Mouse (Mus musculus): ENCODE measurements around the gene Zfand3.

The Zfand3 gene

DNA sequence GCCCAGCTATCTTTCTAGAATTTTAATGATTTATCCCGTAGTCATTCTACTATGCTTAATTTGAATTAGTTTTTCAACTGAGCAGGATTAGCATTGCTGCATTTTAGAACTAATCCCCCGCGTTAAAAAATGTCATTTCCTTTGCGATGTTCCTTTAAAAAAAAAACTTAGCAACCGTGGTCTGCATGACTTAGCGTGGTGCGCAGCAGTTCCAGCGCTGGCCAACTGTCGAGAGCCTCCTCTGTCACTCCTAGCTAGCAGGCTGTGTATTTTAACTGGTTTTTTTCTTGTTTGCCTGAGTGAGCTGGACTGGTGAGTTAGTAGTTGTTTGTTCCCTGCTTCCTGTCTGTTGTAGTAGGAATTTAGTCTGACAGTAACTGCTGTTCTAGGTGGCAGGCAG is 48.9 kb downstream of the Zfand3 start:
- peak; percentile 24 to 36 for DNase-seq

DNA sequence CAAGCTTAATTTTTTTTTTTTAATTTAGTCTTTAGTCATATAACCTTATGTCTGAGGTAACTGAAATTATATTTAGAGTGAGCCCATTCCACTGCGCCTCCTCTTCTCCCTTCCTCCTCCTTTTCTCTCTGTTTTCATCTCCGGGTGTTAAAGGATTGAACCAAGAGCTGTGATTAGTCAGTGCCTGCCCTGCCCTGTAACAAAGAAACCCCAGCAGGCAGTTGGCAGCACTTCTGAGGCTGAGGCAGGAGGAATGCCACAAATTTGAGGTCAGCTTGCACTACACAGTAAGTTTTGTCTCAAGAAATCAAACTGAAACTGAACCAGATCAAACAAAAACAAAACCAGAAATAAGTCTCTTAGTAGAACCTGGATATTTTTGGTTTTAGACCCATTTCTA is 49.3 kb downstream of the Zfand3 start:
- no peak for DNase-seq

DNA sequence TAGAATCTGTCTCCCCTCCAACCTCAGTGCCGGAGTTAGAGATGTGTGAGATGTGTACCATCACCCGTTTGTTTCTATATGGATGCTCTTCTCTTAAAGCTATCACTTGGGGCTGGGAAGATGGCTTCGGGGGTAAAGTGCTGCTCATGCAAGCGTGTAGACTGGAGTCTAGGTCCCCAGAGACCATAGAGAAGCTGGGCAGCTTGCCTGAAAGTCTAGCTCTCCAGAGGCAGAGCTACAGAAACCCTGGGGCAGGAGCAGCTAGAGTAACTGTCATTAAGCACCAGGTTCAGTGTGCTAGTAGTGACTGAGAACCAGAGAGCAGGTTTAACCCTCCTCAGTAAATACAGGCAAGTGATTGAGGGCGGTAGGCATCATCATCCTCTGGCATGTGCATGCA is 51.7 kb downstream of the Zfand3 start:
- DNase-seq: peak; percentile 49 to 66

DNA sequence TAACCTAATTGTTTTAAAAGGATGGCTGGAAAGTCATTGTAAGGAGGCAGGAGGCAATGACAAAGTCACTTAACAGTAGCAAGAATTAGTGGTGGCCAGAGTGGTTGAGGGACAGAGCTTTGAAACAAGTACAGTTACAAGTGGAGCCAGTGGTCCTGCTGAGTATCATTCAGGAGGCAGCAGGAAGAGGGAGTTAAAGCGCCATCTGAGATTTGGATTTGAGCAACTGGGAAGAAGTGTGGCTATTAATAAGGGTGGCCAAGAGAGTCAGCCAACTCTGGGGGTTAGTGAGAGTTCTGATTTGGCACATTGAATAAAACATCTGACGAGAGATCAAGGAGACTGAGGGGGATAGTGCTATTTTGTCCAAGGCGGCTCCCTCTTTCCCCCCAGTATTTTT is 54.1 kb downstream of the Zfand3 start:
- DNase-seq: no peak

DNA sequence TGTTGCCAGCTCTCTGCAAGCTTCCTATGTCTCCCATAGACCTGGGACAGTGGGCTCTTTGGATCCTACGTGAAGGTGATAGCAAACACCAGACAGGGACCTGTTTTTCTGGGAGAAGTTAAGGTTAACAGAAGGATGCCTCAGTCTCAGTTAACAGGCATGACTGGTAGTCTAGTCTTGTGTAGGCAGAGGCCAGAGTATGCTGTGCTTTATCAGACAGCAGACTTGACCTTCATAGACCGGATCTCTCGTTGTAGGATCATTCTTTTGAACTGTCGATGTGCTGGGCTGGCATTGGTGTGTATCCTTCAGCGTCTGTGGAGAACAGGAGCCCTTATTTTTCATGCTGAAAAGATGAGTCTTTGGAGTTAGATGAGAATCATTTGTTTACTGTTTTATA is 54.5 kb downstream of the Zfand3 start:
- no peak for DNase-seq

DNA sequence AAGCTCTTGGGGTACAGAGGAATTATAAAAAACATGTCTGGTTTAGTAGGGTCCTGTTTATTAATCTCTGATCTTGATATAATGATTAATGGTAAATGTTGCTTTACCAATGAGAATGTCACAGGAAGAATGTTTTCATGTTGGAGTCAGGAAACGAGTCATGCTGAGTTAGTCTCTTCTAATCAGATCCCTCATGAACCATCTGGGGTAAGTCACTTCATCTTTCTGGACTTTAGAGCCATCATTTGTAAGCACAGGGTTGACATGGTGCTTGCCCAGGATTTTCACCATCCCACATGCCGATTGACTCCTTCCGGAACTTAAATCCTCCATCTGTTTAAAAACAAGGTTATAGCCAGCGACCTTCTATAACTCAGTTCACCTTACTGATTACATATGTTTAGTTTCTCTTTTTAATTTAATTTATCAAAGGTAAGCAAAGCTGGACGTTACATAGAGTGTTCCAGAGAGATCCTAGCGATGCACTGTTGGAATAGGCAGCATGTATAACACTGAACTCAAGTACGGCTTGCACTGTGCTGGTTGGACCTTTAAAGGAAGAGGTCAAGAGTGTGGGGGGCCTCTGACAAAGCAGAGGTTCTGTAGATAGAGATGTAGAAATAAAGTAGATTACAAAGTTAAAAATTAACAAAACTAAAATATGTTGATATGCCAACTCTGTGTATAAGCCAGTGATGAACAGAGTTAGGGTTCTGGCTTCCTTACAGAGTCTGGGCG is 56.7 kb downstream of the Zfand3 start:
- no peak for DNase-seq

DNA sequence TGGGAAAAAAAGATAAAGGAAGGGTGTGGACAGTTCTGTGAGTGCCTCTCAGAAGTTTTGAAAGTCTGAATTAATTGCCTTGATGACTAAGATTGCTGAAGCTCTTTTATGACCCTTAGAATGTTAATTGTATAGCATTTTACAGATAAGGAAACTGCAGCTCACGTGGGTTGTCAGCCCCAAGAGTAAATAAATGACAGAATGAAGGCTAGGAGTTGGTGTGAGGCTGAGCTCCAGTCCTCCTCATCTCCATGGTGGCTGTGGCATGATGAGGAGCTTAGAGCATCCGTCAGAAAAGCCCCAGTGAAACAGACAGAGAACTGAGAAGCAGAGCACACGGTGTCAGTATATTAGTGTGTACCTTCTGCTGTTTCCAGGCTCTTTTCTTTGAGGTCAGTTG is 59.3 kb downstream of the Zfand3 start:
- no peak for DNase-seq

DNA sequence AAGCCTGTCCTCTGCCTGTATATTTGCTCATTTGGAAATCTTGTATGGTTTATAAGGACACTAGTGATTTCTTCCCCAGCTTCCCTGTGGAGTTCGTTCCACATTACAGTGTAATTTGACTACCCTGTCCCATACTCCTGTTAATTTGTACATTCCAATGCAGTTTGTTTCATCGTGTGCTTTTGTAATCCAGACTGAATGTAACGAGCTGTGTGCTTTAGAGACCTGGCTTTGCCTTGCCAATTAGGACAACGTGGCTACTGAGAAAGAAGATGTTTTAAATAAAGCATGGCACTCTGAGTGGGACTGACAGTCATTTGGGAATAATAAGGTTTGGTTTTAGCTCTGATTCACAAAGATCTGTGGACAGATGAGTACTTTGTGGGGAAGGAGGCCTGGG is 60.2 kb downstream of the Zfand3 start:
- no peak for DNase-seq

DNA sequence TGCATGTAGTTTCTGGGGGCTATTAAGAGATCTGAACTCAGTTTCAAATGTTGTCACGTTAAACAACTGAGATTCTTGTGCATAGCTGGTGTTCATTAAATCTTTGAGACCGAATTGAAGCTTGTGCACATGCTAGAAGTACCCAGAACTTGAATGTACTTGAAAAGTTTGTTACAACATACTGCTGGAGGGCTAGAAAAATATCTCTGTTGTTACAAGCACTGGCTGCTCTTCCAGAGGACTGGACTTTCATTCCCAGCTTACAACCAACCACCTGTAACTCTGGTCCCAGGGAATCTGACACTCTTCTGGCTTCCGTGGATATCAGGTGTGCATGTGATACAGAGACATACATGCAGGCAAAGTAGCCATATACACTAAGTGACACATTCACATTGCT is 65.2 kb downstream of the Zfand3 start:
- DNase-seq: no peak

DNA sequence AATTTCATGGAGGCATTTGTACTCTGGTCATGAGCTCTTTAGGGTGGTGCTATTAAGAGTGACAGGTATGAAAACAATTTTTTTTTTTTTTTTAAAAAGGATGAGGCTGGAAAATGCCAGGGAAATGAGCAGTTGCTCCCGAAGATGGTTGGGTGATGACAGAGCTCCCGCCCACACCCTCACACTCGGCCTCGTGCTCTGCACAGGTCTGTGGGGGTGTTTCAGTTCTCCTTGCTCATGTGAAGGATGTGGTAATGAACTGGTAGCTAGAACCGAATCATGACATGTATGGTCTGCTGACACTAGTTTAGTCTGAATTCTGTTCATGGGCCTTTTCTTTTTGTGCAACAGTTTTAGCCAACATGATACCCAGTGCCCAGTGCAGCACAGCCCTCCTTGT is 66.1 kb downstream of the Zfand3 start:
- DNase-seq: no peak

DNA sequence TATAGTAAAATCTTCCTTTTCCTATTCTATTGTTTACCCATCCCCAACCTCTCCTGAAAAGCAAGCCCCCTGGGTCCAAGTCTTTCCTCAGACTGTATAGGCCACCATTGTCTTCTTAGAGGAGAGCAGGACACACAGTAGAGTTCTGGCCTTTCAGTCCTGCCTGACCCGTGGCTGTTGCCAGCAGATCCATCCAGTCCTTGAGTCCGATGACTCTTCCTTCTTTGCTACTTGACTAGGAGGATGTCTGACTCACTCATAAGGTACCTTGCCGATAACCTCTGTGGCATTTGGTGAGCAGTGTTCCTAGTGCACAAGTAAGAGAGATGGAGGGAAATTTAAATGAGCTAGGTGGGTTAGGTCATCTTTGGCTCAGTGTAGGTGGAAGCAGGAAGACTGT is 68.1 kb downstream of the Zfand3 start:
- DNase-seq: no peak

DNA sequence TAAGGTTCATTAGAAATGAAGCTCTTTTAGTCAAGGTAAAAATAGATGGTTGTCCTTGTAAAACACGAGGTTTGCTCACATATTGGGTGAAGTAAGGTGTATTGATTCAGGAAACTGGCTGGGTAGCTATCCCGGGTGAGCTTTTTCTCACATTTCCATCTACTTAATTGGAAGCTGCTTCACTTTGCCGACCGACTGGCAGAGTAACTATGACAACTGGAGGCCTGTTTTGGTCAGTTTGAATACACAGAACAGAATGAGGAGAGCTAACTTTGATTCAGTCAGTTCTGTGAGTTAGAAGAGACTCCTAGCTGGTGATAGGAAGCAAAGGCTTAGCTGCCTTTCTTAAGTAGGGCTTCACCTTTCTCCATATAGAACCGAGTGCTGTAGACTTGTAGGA is 71.4 kb downstream of the Zfand3 start:
- DNase-seq: no peak

DNA sequence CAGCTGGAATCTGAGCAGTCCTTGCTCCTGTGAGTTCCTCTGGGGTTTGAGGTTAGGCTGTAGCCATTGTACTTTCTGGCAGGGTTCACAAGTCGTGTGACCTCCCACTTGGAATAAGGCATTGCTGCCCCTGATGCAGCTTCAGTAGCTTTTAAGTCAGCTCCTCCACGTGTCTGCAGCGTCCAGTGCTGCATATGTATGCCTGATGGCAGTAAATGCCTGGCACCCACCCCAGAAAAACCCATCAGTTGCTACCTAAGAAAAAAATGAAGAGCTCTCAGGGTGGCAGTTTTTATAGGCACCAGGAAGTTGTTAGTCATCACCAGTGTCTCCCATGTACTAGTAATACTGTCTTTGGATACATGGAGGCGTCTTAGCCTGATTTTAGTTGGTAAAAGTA is 79.5 kb downstream of the Zfand3 start:
- peak in 1 of 2 experiments; percentile 22 for DNase-seq

DNA sequence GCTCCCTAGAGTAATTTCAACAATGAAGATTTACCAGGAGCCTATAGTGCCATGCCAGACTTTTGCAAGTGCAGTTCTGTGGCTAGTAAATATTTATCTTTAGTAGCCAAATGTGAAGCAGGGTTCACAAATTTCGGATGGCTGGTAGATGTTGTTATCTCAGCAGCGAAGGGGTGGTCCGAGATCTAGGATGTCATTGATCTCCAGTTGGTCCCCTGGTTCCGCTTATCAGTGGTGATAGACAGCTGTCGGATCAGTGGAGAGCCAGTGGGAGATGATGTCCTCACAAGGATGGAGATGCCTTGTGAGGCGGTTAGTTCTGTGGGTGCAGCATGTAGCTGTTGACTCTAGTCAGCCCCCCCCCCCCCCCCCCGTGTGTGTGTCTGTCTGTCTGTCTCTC is 82.2 kb downstream of the Zfand3 start:
- DNase-seq: no peak

DNA sequence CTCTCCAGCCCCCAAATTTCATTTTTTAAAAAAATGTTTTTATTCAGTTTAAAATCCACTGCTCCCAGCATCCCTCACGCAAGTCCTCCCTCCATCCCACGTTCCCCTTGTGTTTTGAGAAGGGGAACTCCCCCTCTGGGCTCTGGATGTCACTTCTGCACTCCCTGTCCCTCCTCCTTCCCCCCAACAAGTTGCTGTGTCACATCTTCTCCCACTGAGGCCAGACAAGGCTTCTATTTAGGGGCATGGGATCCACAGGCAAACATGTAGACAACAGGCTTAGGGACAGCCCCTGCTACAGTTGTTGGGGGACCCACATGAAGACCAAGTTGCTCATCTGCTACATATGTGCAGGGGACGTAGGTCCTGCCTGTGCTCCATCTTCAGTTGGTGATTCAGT is 83.9 kb downstream of the Zfand3 start:
- DNase-seq: no peak

DNA sequence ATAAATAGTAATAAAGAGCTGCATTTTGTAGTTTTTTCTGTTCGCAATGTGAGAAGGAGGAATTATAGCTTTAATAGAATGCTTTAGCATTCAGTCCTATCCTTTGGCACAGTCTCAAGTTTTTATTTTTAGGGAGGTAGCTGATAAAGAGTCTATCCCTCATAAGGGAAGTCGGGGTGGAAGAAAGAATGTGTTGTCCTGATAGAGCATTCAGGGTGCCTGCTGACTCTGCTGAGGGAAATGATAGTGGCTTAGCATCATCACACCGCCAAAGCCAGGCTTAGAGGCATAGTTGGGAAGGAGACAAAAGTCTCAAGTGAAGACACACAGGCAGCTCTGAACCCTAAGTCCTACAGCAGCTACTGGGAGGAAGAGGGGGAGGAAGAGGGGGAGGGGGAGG is 85.9 kb downstream of the Zfand3 start:
- DNase-seq: no peak

DNA sequence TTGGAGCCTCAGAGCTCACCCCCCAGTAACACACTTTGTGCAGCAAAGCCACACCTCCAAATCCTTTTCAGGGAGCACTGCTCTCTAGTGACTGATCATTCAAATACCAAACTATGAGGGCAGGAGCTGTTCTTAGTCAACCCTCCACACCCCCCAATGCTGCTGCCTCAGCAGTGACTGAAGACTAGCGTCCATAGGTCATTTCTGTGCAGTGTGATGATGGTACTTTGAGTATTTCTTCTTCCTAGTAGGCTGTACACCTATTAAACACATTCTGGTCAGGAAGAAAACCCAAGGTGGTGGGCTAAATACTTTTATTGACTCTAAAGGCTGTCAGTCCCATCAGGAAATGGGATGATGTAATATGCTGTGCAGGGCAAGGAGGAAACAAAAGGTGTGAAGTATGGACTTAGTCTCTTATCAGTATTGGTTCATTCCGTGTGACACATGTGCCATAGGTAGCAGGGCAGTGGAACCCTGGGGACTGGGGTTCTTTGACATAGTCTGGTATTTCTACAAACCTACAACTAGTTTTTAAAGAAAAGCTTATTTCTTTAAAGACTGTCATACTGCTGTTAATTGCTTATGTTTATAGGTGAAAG is 88.7 kb downstream of the Zfand3 start:
- peak; percentile 29 to 32 for DNase-seq

DNA sequence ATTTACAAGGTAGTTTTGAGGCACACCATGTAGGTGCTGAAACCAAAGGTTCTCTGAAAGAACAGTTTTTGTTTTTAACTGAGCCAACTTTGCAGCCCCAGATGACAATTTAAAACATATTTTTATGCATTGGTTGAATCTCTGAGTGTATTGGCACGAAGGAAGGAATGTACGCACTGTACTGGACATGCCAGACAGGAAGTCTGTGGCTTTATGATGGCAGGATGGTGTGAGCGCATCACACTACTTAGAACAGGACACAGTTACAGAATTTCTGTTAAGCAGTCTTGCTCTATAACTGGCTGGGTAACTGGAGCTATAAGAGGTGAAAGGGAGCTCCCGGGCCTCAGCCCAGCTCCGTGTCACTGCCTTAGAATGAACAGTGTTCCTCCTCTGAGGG is 92.6 kb downstream of the Zfand3 start:
- no peak for DNase-seq

DNA sequence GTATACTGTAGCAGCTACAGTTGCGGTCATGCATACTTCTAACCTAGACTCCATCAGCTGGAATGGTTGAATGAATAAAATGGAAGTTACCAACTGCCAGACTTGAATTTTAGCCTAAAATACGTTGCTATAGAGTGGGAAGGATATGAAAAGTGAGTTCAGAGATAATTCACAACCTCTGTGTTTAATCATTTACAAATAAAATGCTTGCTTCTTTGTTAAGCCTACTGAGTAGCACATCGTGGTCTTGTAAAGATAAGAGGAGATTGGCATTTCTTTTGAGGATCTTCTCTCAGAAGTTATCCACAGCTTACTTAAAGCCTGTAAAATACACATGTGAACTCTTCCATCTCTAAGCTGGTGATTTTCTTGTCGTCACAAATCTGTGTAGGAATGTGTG is 93.1 kb downstream of the Zfand3 start:
- no peak for DNase-seq

DNA sequence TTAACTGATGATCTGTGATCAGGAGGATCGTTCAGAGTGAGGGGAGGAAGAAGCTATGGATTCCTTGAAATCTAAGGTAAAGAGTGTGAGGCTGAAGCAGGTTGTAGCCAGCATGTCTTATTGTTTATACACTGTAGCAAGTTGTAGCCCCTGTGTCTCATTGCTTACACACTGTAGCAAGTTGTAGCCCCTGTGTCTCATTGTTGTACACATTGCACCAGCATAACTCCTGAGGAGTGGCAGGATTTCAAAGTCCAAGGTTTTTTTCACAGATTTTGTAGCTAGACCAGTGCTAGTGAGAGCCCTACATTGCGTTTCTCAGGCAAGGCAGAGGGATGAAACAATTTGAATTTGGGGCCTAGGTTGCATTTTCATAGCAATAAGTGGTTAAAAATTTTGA is 95.1 kb downstream of the Zfand3 start:
- no peak for DNase-seq

DNA sequence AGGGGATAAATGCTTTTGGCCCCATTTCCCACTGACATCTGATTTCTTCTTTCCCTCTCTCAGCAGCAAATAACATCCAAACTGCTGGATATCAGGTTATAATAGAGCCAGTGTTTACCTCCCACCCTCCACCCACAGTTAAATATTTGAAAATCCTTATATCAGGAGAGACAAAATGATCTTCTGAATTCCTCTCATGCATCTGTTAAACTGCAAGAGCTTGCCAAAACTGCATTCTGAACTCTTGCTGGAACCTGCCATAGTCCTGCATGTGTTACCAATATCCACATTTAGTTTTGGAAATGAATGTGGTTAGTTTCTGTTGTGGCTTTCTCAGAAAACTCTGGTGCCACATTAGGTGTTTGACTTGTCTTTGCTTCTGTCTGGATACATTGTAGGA is 97.3 kb downstream of the Zfand3 start:
- no peak for DNase-seq

DNA sequence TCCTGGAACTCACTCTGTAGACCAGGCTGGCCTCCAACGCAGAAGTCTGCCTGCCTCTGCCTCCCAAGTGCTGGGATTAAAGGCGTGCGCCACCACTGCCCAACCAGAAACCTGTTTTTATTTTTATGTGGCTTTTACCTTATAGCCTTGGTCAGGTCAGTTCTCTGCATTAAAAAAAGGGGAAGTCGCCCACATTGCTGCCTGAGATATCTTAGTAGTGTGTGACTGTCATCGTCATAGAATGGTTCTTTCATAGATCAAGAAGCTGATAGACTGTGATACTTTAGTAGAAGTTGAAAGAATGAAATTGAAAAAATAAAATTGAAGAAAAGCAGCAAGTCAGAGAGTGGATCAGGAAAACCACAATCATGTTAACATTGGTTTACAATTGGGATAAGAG is 98.5 kb downstream of the Zfand3 start:
- no peak for DNase-seq

DNA sequence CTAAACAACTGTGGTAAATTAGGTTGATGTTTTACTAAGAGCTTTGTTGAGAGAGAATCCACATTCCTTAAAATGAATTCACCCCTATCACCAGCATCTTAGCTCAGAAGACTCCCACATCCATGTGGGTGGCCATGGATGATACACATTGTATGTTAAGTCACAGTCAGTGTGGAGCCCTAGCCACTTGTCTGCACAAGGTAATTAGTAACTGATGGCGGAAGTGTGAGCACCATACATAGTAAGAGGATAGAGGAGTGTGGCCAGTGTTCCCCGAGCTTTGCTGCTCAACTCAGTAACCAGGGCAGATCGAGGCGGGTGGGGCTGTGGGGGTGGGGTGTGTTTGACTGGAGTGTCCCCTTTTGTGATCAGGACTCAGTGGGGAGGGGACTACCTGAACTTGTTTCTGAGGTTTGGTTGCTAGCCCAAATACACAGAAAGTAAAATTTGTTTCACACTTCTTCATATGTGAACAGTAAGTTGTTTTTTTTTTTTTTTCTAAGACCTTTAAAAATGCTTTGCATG is 99.2 kb downstream of the Zfand3 start:
- DNase-seq: no peak

DNA sequence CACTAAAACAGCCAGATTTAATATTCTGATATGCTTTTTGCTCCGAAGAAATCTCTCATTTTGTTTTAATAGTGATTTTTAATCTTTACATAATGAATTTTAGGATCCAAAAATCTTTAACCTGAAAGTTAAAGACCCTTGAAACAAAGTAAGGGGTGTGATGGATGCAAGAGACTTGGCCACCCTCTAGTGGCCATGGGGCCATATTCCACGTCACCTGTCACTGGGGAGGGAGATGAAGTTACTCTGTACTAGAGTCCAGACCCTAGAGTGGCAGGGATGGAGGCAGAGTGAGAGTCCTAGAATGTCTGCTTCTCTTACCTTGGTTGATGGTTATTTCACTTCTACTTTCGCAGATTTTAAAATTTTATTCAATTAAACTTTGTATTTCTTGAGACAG is 100.8 kb downstream of the Zfand3 start:
- peak in 1 of 2 experiments; percentile 50 for DNase-seq

DNA sequence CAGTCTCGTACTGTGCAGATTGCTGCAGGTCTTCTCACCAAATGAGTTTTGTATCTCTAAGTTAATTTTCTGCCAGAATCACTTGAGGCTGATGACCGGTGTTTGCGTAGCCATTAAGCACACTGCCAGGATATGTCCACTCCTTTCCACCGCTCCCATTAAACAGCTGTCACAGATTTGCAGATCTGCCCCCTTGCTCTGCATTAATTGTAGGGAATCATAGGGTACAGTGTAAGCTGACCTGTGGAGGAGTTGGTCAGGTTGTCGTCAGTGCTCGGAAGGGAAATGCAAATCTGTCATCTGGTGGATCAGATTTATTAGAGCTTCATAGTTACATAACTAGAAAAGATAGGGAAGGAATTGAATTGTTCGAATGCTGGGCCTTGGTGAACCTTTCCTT is 106.1 kb downstream of the Zfand3 start:
- no peak for DNase-seq
